Mouse (Mus musculus): Measurements from ENCODE around the gene Abhd15.
"Not testable (repeated sequence)": the region's sequence is repeated elsewhere in the genome, so short reads cannot be mapped to it uniquely, and the experiment has no call there.

GRCm38 (mm10) chr11:77528420-77528819 lies 13.5 kb downstream of the Abhd15 start:
- TF ChIP-seq GATA1 (IDR thresholded peaks at IDR 0.05; ENCODE audit: borderline replicate concordance, low read length); FLI1 (IDR thresholded peaks at IDR 0.05; ENCODE audit: low read length): not testable (repeated sequence)

All from megakaryocyte, embryonic 14.5 days (primary cell).